Mouse (Mus musculus) hindbrain, embryonic 16.5 days (tissue): Measurements from ENCODE around the gene Snai1. TPM values are rescaled to one million over a fixed set of nuclear protein-coding genes. Genes with fewer than 3 reads are reported as not detected.

Experiments used
- ATAC-seq: fragments of 200-750 bp; cut with Nextera tagmentation; 2 replicates; pipeline ENCODE4 v1.8.0; 2017; ENCODE audit warnings: moderate TSS enrichment, moderate library complexity
- H3K27ac ChIP-seq: fragments of 300-500 bp; sonication (generic); 2 replicates; pipeline ENCODE4 v1.5.1; 2014; ENCODE audit warnings: low read depth, mild to moderate bottlenecking, control low read depth, low read length, moderate library complexity
- H3K27me3 ChIP-seq: fragments of 300-500 bp; sonication (generic); replicated peaks from 2 replicates; pipeline ENCODE4 v1.6.1; 2014; ENCODE audit warnings: low read length; ENCODE audit not compliant: control insufficient read depth, insufficient read depth
- H3K36me3 ChIP-seq: fragments of 300-500 bp; sonication (generic); 2 replicates; pipeline ENCODE4 v1.6.1; 2014; ENCODE audit warnings: mild to moderate bottlenecking, low read length, moderate library complexity, mixed read lengths; ENCODE audit not compliant: control insufficient read depth, insufficient read depth
- H3K4me1 ChIP-seq: fragments of 300-500 bp; sonication (generic); 2 replicates; pipeline ENCODE4 v1.6.1; 2014; ENCODE audit warnings: low read depth, low read length; ENCODE audit not compliant: control insufficient read depth, insufficient read depth
- H3K4me2 ChIP-seq: fragments of 300-500 bp; sonication (generic); 2 replicates; pipeline ENCODE4 v1.6.1; 2014; ENCODE audit warnings: mild to moderate bottlenecking, low read length, control low read depth, moderate library complexity
- H3K4me3 ChIP-seq: fragments of 300-500 bp; sonication (generic); 2 replicates; pipeline ENCODE4 v1.5.1; 2014; ENCODE audit warnings: mild to moderate bottlenecking, low read length, control low read depth, moderate library complexity
- H3K9ac ChIP-seq: fragments of 300-500 bp; sonication (generic); 2 replicates; pipeline ENCODE4 v1.6.1; 2014; ENCODE audit warnings: low read depth, mild to moderate bottlenecking, control low read depth, low read length, moderate library complexity
- H3K9me3 ChIP-seq: fragments of 300-500 bp; sonication (generic); 2 replicates; pipeline ENCODE4 v1.6.1; 2014; ENCODE audit warnings: mild to moderate bottlenecking, low read length, moderate library complexity; ENCODE audit not compliant: control insufficient read depth
- WGBS: fragments of 180-500 bp; shearing (Covaris S2); extraction: QIAGEN DNeasy Blood & Tissue Kit; methylation state at CpG from one replicate; pipeline ENCODE4 v1.1.7; 2014; 5-methylcytosine and 5-hydroxymethylcytosine counted together
- polyA plus RNA-seq: library from polyadenylated mRNA; unstranded; fragments of >200 nt; fragmentation: Nextera tagmentation; extraction: Ambion mirVana; gene quantifications from 2 replicates; pipeline ENCODE4 v1.2.1, GENCODE M21; 2015

Snai1 gene
- polyA plus RNA-seq, 1 experiment from 2014 or later, result 4.5 TPM

- Histone ChIP-seq H3K4me1 (no peaks in the 10 kb centered on the region), H3K27ac (no peak overlapping the region), H3K9ac (no peak overlapping the region), H3K4me2 (no peak overlapping the region), H3K36me3 (no peaks in the 10 kb centered on the region), H3K9me3 (no peaks in the 10 kb centered on the region), H3K27me3 (no peaks in the 10 kb centered on the region), H3K4me3 (no peak overlapping the region)
- WGBS, result 91% methylated on average over 6 of the region's 6 CpGs
- ATAC-seq, result no peak
Observed at GRCm38 (mm10) chr2:167570815-167571214, 32.8 kb downstream of the Snai1 start.

GRCm38 (mm10) chr2:167571442-167572220 is 33.6 kb downstream of the Snai1 start:
- Histone ChIP-seq H3K4me1 (no peaks in the 10 kb centered on the region), H3K27me3 (no peaks in the 10 kb centered on the region), H3K36me3 (no peaks in the 10 kb centered on the region), H3K4me2 (no peak overlapping the region), H3K4me3 (no peak overlapping the region), H3K9ac (no peak overlapping the region), H3K9me3 (no peaks in the 10 kb centered on the region), H3K27ac (no peak overlapping the region)
- WGBS, result 85% methylated on average over 18 of the region's 18 CpGs
- ATAC-seq, result no peak

- Histone ChIP-seq H3K4me3 (no peak overlapping the region), H3K27ac (no peak overlapping the region), H3K4me1 (no peaks in the 10 kb centered on the region), H3K9me3 (no peaks in the 10 kb centered on the region), H3K4me2 (no peak overlapping the region), H3K9ac (no peak overlapping the region), H3K27me3 (no peaks in the 10 kb centered on the region), H3K36me3 (no peaks in the 10 kb centered on the region)
- no peak for ATAC-seq
- WGBS, result 69% methylated on average over 9 of the region's 9 CpGs
Observed at GRCm38 (mm10) chr2:167574814-167575213, 36.8 kb downstream of the Snai1 start.

- Histone ChIP-seq H3K27ac (no peak overlapping the region), H3K4me1 (no peaks in the 10 kb centered on the region), H3K27me3 (no peaks in the 10 kb centered on the region), H3K4me2 (no peak overlapping the region), H3K9ac (no peak overlapping the region), H3K4me3 (no peak overlapping the region), H3K9me3 (no peaks in the 10 kb centered on the region), H3K36me3 (no peaks in the 10 kb centered on the region)
- no peak for ATAC-seq
- WGBS, result 86% methylated on average over 7 of the region's 7 CpGs
Observed at GRCm38 (mm10) chr2:167575581-167575980, 37.6 kb downstream of the Snai1 start.

- 87% methylated on average over 8 of the region's 8 CpGs for WGBS
- no peak overlapping the region for H3K4me2 ChIP-seq
- ATAC-seq, result no peak
Observed at GRCm38 (mm10) chr2:167576121-167576620, 38.2 kb downstream of the Snai1 start.

GRCm38 (mm10) chr2:167577186-167577785 is 39.3 kb downstream of the Snai1 start:
- WGBS, result 57% methylated on average over 9 of the region's 9 CpGs
- Histone ChIP-seq H3K27me3 (no peaks in the 10 kb centered on the region), H3K36me3 (no peaks in the 10 kb centered on the region), H3K9ac (no peak overlapping the region), H3K9me3 (no peaks in the 10 kb centered on the region), H3K4me2 (no peak overlapping the region), H3K4me3 (no peak overlapping the region), H3K4me1 (no peaks in the 10 kb centered on the region), H3K27ac (no peak overlapping the region)
- no peak for ATAC-seq

More at GRCm38 (mm10) chr2:167576121-167576620, 38.2 kb downstream of the Snai1 start:
- Histone ChIP-seq H3K4me3 (no peak overlapping the region), H3K4me1 (no peaks in the 10 kb centered on the region), H3K36me3 (no peaks in the 10 kb centered on the region), H3K27me3 (no peaks in the 10 kb centered on the region), H3K9ac (no peak overlapping the region), H3K27ac (no peak overlapping the region), H3K9me3 (no peaks in the 10 kb centered on the region)

GRCm38 (mm10) chr2:167578521-167578920 is 40.5 kb downstream of the Snai1 start:
- no peaks in the 10 kb centered on the region for H3K36me3 ChIP-seq
- 28% methylated on average over 5 of the region's 5 CpGs for WGBS
- no peaks in the 10 kb centered on the region for H3K9me3 ChIP-seq
- H3K27me3 ChIP-seq, result no peaks in the 10 kb centered on the region
- H3K27ac ChIP-seq, result no peak overlapping the region
- H3K4me2 ChIP-seq, result no peak overlapping the region
- H3K4me1 ChIP-seq, result no peaks in the 10 kb centered on the region
- ATAC-seq, result no peak
- no peak overlapping the region for H3K9ac ChIP-seq
- no peak overlapping the region for H3K4me3 ChIP-seq

- Histone ChIP-seq H3K27ac (no peak overlapping the region), H3K9ac (no peak overlapping the region), H3K9me3 (no peaks in the 10 kb centered on the region), H3K36me3 (no peaks in the 10 kb centered on the region), H3K4me3 (no peak overlapping the region), H3K4me1 (no peaks in the 10 kb centered on the region), H3K27me3 (no peaks in the 10 kb centered on the region), H3K4me2 (no peak overlapping the region)
- 40% methylated on average over 10 of the region's 10 CpGs for WGBS
- ATAC-seq, result no peak
Observed at GRCm38 (mm10) chr2:167583161-167583952, 45.4 kb downstream of the Snai1 start.

GRCm38 (mm10) chr2:167585273-167585672 is 47.3 kb downstream of the Snai1 start:
- H3K36me3 ChIP-seq, result no peaks in the 10 kb centered on the region
- H3K9ac ChIP-seq, result no peak overlapping the region
- no peaks in the 10 kb centered on the region for H3K9me3 ChIP-seq
- H3K27ac ChIP-seq, result no peak overlapping the region
- no peak overlapping the region for H3K4me3 ChIP-seq
- H3K27me3 ChIP-seq, result peaks cover 3% of the 10 kb centered on the region; the same call in 1 of the 2 replicates
- H3K4me2 ChIP-seq, result no peak overlapping the region
- no peaks in the 10 kb centered on the region for H3K4me1 ChIP-seq
- ATAC-seq, result no peak
- 86% methylated on average over 2 of the region's 2 CpGs for WGBS
